Mouse (Mus musculus) neutrophil, adult 5-6 weeks (primary cell): ENCODE measurements around the gene Vps53. TPM values are rescaled to one million over a fixed set of nuclear protein-coding genes. Genes with fewer than 3 reads are reported as not detected.

Experiments used
- ATAC-seq: fragments of 151-379, 151-347 bp; 2 replicates; pipeline ENCODE4 v1.8.0; 2017; ENCODE audit warnings: mild to moderate bottlenecking, moderate TSS enrichment; ENCODE audit not compliant: insufficient number of reproducible peaks, poor library complexity, low FRiP score, severe bottlenecking; ENCODE audit errors: extremely low read depth
- total RNA-seq: library from RNA; stranded (forward); fragments of 200-1000 nt; gene quantifications from 2 replicates; pipeline ENCODE4 v1.2.3, GENCODE M21; 2017

Gene Vps53
- total RNA-seq, 1 experiment from 2014 or later: 26.3 TPM

GRCm38 (mm10) chr11:75999440-76000155 lies 179.8 kb downstream of the Vps53 start, which contains the start of gene 1700016K19Rik:
Gene 1700016K19Rik (plus strand): TSS chr11:75999912.
- ATAC-seq: peak; percentile 95

Other genes starting within 250 kb of the Vps53 start
- gene Rph3al, start 241.2 kb downstream of the Vps53 start, total RNA-seq: 6.6 and 7.9 TPM in 2 replicates
- not detected in 2 replicates for gene 1700016K19Rik, start 179.7 kb downstream of the Vps53 start, total RNA-seq
- 69.2 and 73.0 TPM in 2 replicates for gene Rflnb, start 151.9 kb downstream of the Vps53 start, total RNA-seq
- 1.2 and 1.4 TPM in 2 replicates for gene Fam57a, start within 50 bp of the Vps53 start, total RNA-seq
- 2.3 TPM in 1 of 2 replicates, not detected in the other for gene Dbil5, start 38.0 kb upstream of the Vps53 start, total RNA-seq
- 5.2 and 5.4 TPM in 2 replicates for gene Gemin4, start 38.0 kb upstream of the Vps53 start, total RNA-seq
- gene Mrm3, start 64.1 kb upstream of the Vps53 start, total RNA-seq: 6.8 and 7.7 TPM in 2 replicates
- 57.1 and 60.8 TPM in 2 replicates for gene Glod4, start 64.1 kb upstream of the Vps53 start, total RNA-seq
- gene Nxn, start 219.5 kb upstream of the Vps53 start, total RNA-seq: 4.2 and 5.0 TPM in 2 replicates
- 4.3 and 5.6 TPM in 2 replicates for gene Timm22, start 227.3 kb upstream of the Vps53 start, total RNA-seq